Mouse (Mus musculus) 3T3-L1 (cell line): Measurements from ENCODE around the gene Art4.
A peak's percentile ranks its signal among the peaks of the same experiment; 100 is the strongest.
"Not testable (repeated sequence)": the region's sequence is repeated elsewhere in the genome, so short reads cannot be mapped to it uniquely, and the experiment has no call there.

Experiments used
- DNase-seq: peaks from one replicate; pipeline ENCODE4 v3.0.0-alpha.2; 2015; ENCODE audit warnings: low read depth, low spot score

The Art4 gene

DNA sequence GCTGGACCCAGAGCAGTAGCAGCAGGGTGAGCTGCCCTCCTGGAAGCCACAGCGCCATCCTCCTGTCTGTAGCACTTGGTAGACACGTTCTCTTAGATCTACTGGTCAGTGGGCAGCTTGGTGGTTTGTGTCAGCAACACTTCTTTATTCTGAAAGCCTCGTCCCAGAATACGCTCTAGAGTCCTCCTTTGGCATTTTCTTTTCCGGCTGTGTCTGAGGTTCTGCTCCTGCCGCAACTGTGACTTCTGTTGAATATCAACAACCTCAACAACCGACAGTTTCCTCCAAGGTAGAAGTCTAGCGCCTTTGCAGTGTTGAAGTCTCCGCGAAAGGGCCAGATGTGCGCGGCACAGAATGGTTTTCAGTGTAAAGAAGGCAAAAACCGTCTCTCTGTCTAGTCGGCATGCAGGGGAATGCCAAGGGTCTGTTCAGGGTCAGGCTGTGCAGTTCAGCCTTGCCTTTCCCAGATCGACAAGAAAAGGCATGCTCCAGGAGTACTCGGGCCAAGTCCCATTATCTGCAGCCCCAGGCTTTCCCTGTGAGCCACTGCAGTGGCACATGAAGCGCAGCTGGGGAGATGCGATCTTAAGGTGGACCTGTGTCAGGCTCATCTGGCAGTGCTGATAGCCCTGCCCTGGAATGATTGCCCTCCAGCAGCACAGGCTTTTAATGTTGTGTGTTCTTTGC, at the start of gene Art4:
Gene Art4, minus strand, starts transcription at position 548 of the 687 bp plus-strand sequence.
- no peak for DNase-seq

DNA sequence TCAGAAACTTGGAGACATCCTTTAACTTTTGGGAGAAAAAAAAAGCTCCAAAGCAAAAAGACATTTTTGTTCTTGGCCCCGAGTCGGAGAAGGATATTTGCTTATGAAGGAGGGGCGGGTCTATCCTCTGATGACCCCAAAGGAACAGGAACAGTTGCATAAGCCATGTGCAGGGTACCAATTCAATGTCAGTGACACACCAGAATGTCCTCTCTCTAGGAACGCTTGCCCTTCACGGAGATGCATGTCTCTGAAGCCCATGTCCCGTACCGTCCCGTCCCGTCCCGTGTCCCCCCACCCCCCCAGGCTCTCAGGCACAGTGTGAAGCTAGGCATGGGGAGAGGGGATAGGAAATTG, 49.4 kb upstream of the Art4 start:
- no peak for DNase-seq

DNA sequence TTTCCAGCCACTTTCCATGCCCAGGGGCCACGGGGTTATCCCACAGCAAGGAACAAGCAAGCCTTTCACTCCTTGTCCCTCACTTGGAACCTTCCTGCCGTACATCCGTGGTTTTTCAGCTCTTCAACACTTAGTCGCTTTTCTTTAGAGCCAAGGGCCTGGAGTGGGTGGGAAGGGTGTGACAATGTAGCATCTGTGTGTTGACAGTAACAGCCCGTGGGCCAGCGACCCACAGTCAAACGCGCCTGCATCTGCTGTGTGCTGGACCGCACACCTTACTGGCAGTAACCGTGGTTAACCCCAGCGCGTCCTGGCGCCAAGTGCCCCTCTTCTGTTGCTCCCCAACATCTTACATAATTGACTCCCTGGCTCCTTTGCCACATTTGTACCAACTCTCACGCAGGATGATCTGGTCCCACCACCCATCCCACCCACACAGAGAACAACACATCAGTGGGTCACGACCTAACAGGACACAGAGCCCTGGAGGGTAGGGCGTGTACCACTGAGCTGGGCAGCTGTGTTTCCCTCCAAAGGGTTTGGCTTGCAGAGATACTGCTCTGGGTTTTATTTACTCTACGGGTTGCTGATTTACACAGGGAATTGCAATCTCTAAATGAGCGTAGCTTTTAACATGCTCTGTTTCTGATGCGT, 48.9 kb upstream of the Art4 start:
- DNase-seq, result no peak

GRCm38 (mm10) chr6:136903885-136904470, 46.4 kb upstream of the Art4 start:
- DNase-seq, result peak; percentile 32

DNA sequence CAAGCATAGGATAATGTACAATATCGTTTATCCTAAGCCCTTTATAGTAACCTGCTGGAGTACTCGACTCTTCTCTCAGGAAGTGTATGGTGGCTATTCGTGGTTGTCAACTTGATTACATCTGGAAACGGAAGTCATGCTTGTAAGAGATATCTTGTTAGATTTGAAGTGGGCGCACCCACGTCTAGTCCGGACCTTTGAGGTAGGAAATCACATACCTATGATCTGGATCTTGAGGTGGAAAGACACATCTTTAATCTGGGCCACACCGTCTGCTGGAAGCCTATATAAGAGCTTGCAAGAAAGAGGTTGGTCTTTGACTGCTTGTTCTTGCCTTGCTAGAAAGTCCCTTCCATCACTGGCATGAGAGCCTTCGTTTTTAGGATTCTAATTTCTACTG, 45.0 kb upstream of the Art4 start:
- DNase-seq, result no peak

DNA sequence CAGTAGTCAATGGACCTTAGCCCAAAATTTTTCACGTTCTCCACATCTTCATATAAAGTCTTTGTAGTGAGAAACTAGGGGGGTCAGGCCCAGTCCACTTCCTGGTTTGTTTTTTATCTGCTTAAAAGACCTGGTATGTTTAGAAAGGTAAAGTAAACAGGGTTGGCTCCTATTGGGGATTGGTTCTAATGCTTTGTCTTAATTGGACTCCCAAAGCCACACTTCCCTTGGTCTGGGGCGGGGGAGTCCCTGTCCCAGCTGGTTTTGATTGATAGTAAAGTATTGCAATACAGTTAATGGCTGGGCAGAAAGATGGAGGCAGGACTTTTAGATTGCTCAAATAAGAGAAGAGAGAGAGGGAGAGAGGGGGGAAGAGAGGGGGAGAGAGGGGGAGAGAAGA, 43.5 kb upstream of the Art4 start:
- DNase-seq, result no peak

- peak; percentile 81 for DNase-seq
These were observed 43.0 kb upstream of the Art4 start for GRCm38 (mm10) chr6:136900369-136901009.

DNA sequence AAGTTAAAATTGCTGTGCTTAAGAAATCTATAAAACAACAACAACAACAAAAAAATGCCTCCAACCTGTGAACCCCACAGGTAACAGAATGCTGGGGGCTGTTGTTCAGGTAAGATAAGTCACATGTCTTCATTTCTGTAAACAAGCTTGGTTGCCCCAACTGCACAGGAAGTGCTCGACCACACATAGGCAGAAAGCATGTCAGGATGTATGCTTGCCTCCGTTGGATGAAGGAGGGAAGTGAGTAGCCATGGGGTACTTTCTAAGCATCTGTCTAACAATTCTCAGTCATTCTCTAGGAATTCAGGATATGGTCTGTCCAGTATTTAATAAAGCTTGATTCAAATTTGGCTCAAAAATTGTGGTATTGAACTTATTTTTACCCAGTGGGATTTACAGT, 41.4 kb upstream of the Art4 start:
- DNase-seq, result peak; percentile 47

GRCm38 (mm10) chr6:136898222-136898621, 40.7 kb upstream of the Art4 start:
- DNase-seq, result peak; percentile 80

DNA sequence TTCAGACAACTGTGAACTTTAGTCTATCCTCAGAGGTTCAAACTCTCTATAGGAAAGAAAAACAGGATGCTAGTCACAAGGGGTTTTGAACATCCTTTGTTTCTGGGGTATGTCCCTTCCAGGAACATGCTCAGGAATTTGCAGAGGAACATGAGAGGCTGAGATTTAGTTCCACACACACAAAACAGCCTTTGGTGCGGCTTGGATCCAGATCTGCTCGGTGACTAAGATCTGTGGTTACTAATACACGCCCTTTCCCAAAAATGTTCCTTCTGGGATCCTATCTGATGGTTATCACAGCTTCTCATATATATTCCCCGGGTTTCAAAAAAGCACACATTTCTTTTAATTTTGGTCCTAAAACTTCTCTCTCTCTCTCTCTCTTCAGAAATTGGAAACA, 40.3 kb upstream of the Art4 start:
- peak; percentile 91 for DNase-seq

DNA sequence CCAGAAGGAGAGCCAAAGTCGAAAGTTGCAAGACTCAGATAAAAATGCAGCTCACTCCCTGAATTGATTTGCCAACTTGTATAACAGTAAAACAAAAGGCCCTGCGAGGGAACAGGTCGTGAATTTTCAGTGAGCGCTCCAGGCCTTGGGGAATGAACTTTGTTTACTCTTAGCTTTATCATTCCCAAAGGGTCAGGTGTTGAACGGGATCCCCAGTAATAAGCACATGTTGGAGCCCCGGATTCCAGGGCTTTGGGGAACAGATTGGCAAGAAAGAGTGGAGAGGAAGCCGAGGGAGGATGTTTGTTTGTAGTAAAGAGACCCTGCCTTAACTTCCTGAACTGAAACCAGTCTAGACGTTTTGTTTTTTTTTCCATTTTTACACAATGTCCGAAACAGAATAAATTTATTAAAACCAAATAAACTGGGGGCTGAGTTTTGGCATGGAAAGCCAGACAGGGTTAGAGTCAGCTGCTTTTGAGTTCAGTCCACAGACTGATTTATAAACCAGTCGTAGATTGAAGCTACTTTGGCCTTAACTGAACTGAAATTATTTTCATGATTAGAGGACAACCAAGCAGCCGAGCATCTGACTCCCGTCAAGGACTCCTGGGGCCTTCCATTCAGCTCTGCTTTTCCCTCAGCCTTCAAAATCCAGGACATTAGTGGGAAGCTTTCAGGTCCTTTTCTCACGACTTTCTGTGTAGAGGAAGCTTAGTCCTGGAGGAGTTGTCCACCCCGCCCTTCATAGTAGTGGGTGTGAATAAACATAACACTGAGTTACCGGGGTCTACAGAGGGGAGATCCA, 37.2 kb upstream of the Art4 start:
- DNase-seq, result no peak

DNA sequence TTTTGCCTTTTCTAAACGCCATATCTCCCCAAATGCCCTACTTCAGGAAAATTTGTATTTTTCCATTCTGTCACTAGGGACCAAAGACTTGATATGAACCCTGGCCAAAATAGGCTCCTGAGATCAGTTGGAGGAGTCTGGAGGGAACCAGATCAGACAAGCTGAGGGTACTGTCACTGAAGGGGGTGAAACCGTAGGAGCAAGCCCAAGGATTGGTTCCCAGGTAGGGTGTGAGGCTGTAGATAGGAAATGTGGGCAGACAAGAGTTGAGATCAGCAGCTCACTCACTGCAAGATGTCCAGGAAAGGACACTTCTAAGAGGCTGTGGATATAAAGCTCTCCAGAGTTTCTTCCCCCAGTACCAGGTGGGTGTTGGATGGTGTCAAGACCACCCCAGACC, 34.5 kb upstream of the Art4 start:
- no peak for DNase-seq

DNA sequence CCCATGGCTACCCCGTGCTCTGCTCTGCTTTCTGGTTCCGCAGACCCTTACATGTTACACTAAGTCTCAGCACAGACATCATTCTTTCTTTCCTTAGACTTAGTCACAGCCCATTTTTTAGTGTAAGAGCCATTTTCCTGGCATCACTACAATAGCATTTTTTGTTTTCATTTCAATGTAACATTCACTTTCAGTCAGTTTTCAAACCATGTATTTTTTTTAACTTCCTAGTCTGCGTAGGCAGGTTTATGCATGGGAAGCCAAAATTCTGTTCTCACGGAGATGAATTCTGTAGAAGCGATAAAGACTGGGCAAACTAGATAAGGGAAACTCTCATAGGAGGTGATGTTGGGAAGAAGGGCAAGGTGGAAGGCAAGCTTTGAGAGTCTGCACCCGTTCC, 32.0 kb upstream of the Art4 start:
- no peak for DNase-seq

DNA sequence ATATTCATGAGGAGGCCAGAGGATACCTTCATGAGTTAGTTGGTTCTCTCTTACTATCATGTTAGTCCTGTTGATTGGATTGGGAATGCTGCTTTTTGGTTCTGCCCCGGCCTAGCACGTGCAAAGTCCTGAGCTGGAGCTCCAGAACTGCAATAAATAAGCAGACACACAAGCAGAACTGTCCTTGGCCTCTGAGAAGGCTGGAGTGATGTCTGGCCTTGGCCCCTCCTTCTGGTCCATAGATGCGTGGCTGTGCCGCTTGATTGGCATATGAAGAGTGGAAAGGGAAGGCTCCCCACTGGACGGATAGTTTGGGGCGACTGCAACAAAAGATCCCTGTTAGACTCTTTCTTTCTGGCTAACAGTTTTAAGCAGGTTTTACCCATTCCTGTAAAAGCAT, 31.5 kb upstream of the Art4 start:
- DNase-seq, result no peak

DNA sequence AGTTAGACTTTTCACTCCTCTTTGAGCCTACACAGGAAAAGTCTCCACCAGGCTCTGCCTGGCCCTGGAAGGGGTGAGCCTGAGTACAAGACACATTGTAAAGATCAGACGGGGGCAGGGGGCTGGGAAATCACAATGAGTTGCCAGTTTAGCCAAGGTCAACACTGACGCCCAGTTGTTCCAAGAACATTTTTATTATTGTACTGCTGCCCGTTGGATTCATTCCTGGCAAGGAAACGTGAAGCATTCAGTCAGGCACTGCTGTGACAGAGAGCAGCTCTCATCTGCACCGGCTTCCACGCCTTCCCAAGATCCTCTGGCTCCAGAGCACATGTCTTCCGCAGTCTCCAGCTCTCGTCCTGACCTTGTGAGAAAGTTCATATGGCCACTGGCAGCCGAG, 30.3 kb upstream of the Art4 start:
- no peak for DNase-seq

GRCm38 (mm10) chr6:136884766-136885165, 27.2 kb upstream of the Art4 start:
- not testable (repeated sequence) for DNase-seq

- DNase-seq, result no peak
These were observed 26.4 kb upstream of the Art4 start for GRCm38 (mm10) chr6:136883961-136884360.

DNA sequence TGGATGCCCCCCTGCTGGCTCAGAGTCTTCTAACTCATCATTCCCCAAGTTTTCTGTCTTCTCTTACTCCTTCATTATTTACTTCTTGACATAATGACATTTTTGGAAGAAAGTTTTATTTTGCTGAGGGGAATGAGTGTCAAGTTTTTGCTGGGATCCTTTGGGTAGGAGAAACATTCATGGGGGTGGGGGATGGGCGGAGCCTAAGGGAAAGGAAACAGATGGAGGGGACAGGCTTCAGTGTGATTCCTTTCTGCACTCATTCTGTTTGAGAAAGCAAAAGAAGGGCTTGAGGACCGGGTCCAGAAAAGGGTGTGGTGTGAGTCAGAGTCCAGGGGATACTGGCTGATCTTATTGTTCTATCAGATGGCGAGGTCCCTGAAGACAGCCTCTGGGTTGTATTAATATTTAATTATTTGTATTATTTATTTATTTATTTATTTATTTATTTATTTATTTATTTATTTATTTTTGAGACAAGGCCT, 25.9 kb upstream of the Art4 start:
- no peak for DNase-seq

DNA sequence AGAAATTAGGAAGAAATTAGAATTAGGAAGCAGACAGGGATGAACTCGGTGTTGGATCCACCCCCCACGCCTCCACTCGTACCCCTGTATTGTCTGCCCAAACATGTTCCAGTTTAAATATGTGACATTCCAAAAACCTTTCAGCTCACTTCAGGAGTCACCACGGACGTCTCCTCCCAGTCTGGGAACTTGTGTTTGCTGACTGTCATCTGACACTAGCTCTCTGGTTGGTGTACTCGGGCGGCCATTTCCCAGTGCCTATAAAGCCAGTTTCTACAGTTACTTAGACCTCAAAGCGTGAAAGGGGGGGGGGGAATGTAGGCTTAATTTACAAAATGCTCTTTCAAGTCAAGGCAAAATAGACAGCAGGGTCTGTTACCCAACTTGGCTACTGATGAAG, 24.1 kb upstream of the Art4 start:
- no peak for DNase-seq

DNA sequence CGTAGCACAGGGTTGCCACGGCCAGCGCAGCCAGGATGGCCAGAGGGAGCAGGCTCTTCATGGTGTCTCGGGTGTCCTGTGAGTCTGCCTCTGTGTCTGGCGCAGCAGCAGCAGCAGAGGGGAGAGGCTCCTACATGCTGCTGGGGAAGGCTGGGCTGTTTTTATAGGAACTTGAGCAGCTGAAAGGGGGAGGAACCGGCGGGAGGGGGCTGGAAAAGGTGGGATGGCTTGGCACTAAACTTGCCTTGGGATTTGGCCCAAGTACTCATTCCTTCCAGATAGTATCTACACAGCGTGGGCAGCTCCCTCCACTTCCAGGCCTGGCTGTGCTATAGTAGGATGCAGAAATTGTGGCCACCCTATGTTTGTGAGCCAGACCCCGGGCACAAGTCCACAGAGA, 18.1 kb upstream of the Art4 start, which contains the start of gene Mgp:
Gene Mgp, minus strand, starts transcription at position 154 of the 400 bp plus-strand sequence.
- peak; percentile 47 for DNase-seq

GRCm38 (mm10) chr6:136874599-136874998, 17.1 kb upstream of the Art4 start:
- DNase-seq, result no peak

- peak; percentile 58 for DNase-seq
These were observed 11.4 kb upstream of the Art4 start for GRCm38 (mm10) chr6:136868921-136869320.
